Mouse (Mus musculus): ENCODE data around the gene Ccdc61. TPM values are rescaled to one million over a fixed set of nuclear protein-coding genes. Genes with fewer than 3 reads are reported as not detected.
A peak's percentile ranks its signal among the peaks of the same experiment; 100 is the strongest.

The Ccdc61 gene
- polyA plus RNA-seq (2015; fragmentation: Nextera tagmentation; extraction: Ambion mirVana): 20.6 and 26.8 TPM in 2 replicates

DNA sequence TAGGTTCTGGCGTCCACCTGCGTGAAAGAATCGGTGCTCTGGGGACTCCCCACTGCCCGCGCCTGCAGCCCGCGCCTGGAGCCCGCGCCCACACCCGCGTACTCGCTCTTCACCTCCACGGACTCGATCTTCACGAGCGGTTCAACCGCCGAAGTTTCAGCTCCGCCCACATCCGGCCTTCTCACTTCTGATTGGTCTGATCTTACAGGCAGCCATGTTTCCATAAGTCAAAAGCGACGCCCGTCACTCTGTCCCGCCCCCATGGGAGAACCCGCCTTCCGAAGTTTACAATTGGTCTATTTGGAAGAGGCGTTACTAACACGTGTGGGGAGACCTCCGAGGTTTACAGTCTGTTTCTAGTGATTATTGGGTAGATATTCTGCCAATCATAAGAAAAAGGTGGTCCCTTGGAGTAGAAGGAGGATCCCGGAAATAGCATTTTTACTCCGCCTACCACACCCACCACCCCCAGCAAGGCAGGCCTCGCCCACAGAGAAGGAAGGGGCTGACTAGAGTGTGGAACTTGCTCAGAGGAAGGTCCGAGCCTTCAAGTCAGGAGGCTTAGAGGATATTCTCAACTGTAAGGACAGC lies at the start of gene Ccdc61:
Gene Ccdc61, minus strand, starts transcription at position 175 of the 591 bp plus-strand sequence.
- H3K4me2 ChIP-seq: peak within 1 kb of the TSS; percentile 84
- peak within 1 kb of the TSS; percentile 80 for H3K9ac ChIP-seq
- ATAC-seq (replicated peaks; ENCODE audit: insufficient number of reproducible peaks, insufficient read depth, low FRiP score, low read depth): peak; percentile 99
- peak within 1 kb of the TSS; percentile 37 for H3K27ac ChIP-seq
- 0% methylated on average over 33 of the region's 33 CpGs for WGBS
- no peaks in the 10 kb centered on the region for H3K27me3 ChIP-seq
- H3K4me3 ChIP-seq: peak within 1 kb of the TSS; percentile 92
- H3K36me3 ChIP-seq: no peaks in the 10 kb centered on the region
- peaks cover 17% of the 10 kb centered on the region for H3K4me1 ChIP-seq (replicated peaks)
- no peaks in the 10 kb centered on the region for H3K9me3 ChIP-seq (replicated peaks)

DNA sequence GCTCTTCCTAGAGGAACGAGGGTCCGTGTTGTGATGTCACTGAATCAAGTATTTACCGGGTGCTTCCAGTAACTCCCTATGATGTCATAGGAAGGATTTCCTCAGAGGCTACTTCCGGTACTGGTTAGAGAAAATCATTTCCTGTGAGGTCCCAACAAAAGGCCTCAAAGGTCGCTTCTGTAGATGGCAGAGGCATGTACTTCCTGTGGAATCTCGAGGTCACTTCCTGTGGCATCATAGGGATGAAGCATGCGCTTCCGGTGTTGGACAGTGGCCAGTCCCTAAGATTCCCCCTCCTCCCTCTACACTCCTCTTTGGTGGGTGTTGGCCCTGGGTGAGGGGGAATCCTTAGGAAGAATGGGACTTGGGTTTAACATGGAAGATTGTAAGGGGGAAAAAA lies 49.2 kb upstream of the Ccdc61 start:
- Histone ChIP-seq H3K9ac (no peak overlapping the region), H3K27ac (peak overlapping the region; percentile 33), H3K36me3 (no peaks in the 10 kb centered on the region), H3K4me3 (peak overlapping the region; percentile 2; the same call in 1 of the 2 replicates), H3K27me3 (peaks cover 72% of the 10 kb centered on the region), H3K9me3 (replicated peaks) (no peaks in the 10 kb centered on the region), H3K4me1 (replicated peaks) (peaks cover 36% of the 10 kb centered on the region), H3K4me2 (peak overlapping the region; percentile 98)
- 45% methylated on average over 8 of the region's 8 CpGs for whole genome bisulfite sequencing
- ATAC-seq (replicated peaks; ENCODE audit: insufficient number of reproducible peaks, insufficient read depth, low FRiP score, low read depth): no peak

DNA sequence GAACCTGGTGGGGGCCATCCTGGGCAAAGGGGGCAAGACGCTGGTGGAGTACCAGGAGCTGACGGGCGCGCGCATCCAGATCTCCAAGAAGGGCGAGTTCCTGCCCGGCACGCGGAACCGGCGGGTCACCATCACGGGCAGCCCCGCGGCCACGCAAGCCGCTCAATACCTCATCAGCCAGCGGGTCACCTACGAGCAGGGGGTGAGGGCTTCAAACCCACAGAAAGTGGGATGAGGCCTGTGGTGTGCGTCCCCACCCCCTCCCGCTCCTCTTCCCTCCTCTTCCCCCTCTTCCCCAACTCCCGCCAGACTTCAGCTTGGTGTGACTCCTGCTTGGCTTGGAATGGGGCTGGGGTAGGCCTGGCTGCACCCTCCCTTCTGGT lies 48.2 kb upstream of the Ccdc61 start:
- peak overlapping the region; percentile 60 for H3K9ac ChIP-seq
- H3K4me1 ChIP-seq (replicated peaks): peaks cover 30% of the 10 kb centered on the region
- WGBS: 0% methylated on average over 21 of the region's 21 CpGs
- 0 out of 2 replicates have a peak, but pooled peaks have one; percentile 1 for ATAC-seq (replicated peaks; ENCODE audit: insufficient number of reproducible peaks, insufficient read depth, low FRiP score, low read depth)
- peaks cover 61% of the 10 kb centered on the region for H3K27me3 ChIP-seq
- peak overlapping the region; percentile 98 for H3K4me2 ChIP-seq
- peak overlapping the region; percentile 43 for H3K27ac ChIP-seq
- peak overlapping the region; percentile 63 for H3K4me3 ChIP-seq
- H3K9me3 ChIP-seq (replicated peaks): no peaks in the 10 kb centered on the region
- no peaks in the 10 kb centered on the region for H3K36me3 ChIP-seq

DNA sequence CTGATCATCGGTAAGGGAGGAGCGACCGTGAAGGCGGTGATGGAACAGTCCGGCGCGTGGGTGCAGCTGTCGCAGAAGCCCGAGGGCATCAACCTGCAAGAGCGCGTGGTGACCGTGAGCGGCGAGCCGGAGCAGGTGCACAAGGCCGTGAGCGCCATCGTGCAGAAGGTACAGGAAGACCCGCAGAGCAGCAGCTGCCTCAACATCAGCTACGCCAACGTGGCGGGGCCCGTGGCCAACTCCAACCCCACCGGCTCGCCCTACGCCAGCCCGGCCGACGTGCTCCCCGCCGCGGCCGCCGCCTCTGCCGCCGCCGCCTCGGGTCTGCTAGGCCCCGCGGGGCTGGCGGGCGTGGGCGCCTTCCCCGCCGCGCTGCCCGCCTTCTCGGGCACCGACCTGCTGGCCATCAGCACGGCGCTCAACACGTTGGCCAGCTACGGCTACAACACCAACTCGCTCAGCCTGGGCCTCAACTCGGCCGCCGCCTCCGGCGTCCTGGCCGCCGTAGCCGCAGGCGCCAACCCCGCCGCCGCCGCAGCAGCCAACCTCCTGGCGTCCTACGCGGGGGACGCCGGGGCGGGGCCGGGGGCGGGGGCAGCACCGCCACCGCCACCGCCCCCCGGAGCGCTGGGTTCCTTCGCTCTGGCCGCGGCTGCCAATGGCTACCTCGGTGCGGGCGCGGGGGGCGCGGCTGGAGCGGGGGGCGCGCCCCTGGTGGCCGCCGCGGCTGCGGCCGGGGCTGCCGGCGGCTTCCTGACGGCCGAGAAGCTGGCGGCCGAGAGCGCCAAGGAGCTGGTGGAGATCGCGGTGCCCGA lies 47.6 kb upstream of the Ccdc61 start:
- peak overlapping the region; percentile 60 for H3K9ac ChIP-seq
- WGBS: under 1% methylated on average over 103 of the region's 107 CpGs
- H3K4me1 ChIP-seq (replicated peaks): peaks cover 25% of the 10 kb centered on the region
- no peaks in the 10 kb centered on the region for H3K36me3 ChIP-seq
- no peaks in the 10 kb centered on the region for H3K9me3 ChIP-seq (replicated peaks)
- peaks cover 55% of the 10 kb centered on the region for H3K27me3 ChIP-seq
- ATAC-seq (replicated peaks; ENCODE audit: insufficient number of reproducible peaks, insufficient read depth, low FRiP score, low read depth): peak; percentile 82
- peak overlapping the region; percentile 63 for H3K4me3 ChIP-seq
- H3K4me2 ChIP-seq: peak overlapping the region; percentile 98
- peak overlapping the region; percentile 48 for H3K27ac ChIP-seq

DNA sequence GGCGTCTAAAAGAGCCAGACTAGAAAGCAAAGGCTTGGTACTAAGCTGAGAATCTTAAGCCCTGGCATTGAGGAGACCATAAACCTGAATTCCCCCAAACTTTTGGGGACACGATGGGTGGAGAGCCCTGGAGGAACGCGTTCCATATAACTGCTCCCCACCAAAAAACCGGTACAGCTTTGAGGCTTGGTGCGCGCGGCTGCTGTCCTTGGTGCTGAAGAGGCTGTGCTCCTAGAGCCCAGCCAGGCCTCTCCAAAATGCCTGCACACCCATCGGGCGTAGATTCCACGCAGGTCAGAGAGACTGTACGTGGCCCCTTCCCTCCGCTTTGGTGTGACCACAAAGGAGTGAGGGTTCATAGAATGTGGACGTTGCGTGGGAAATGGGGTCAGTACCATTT lies 41.2 kb upstream of the Ccdc61 start:
- Histone ChIP-seq H3K27ac (no peak overlapping the region), H3K27me3 (peaks cover 12% of the 10 kb centered on the region), H3K4me2 (no peak overlapping the region), H3K36me3 (no peaks in the 10 kb centered on the region), H3K4me1 (replicated peaks) (peaks cover 2% of the 10 kb centered on the region; the same call in 1 of the 2 replicates), H3K4me3 (no peak overlapping the region), H3K9ac (no peak overlapping the region), H3K9me3 (replicated peaks) (no peaks in the 10 kb centered on the region)
- ATAC-seq (replicated peaks; ENCODE audit: insufficient number of reproducible peaks, insufficient read depth, low FRiP score, low read depth): no peak
- 18% methylated on average over 15 of the region's 15 CpGs for WGBS

DNA sequence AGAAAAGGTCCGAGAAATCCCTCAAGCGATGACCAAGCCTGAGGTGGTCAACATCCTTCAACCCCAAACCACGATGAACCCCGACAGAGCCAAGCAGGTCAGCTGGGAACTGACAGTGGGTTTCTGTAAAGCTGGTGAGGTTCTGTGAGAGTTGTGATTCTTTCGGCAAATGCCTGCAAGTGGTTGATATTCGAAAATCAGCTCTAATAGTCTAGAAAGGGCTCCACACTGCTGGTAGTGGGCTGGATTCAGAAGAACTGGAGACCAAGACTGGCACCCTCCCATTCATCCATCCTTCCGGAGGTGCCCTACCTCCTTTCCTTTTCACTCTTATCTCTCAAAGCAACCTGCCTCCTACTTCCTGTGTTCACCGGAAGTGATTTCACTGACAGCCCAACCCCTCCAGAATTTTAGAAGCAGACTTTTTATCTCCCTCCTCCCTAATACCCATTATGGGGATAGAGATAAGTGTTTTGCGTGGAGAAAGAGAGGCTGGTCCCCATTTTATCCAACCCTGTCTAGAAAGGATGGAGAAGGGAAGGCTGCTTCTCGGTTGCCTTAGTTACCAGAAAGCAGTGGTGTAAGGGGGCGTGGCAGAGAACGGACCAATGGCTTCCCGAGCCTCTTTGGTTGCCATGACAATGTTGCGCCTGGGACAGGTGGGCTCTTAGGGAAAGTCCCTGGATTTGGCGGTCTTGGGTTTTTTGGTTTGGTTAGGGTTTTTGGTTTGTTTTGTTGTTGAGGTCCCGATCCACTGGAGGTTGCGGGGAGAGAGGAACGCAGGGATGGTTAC lies 40.5 kb upstream of the Ccdc61 start:
- ATAC-seq (replicated peaks; ENCODE audit: insufficient number of reproducible peaks, insufficient read depth, low FRiP score, low read depth): no peak
- WGBS: 25% methylated on average over 18 of the region's 18 CpGs
- H3K4me3 ChIP-seq: no peak overlapping the region

DNA sequence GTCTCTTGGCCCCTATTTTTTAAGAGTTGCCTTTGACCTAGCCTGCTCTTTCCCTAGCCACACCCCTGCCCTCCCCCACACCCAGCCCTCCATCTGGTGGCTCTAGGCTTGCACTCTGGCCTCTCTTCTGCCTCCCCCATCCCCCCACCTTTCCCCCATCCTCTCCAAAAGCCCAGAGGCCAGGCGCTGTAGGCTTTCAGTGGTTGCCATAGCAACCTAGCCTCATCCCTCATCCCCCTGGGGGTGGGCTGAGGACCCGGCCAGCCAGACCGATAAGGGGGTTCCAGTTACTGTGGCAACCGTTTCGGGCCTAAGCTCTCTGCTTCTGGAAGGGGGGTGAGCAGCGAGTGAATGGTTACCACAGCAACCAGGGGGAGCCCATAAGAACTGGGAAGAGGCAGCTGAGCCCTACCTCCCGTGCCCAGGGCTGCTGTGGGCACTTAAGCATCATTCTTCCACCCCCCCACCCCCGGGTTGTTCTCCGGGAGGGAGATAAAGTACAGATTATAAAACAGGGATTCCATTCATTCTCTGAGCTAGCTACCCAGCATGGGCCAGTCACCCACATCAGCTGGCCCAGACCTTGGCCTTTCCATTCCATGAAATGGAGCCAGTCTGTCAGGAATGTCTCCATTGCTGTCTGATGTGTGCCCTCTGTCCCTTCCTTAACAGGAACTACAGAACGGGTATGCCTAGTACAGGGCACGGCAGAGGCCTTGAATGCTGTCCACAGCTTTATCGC lies 39.7 kb upstream of the Ccdc61 start:
- Histone ChIP-seq H3K36me3 (no peaks in the 10 kb centered on the region), H3K27me3 (peaks cover 9% of the 10 kb centered on the region), H3K4me3 (no peak overlapping the region), H3K4me2 (no peak overlapping the region), H3K4me1 (replicated peaks) (peaks cover 2% of the 10 kb centered on the region; the same call in 1 of the 2 replicates), H3K9me3 (replicated peaks) (no peaks in the 10 kb centered on the region), H3K27ac (no peak overlapping the region), H3K9ac (no peak overlapping the region)
- 31% methylated on average over 12 of the region's 12 CpGs for WGBS
- no peak; the same call in 1 of the 2 replicates for ATAC-seq (replicated peaks; ENCODE audit: insufficient number of reproducible peaks, insufficient read depth, low FRiP score, low read depth)

More for the DNA sequence above, 40.5 kb upstream of the Ccdc61 start:
- no peak overlapping the region for H3K27ac ChIP-seq
- no peak overlapping the region for H3K4me2 ChIP-seq
- H3K27me3 ChIP-seq: peaks cover 9% of the 10 kb centered on the region
- H3K9me3 ChIP-seq (replicated peaks): no peaks in the 10 kb centered on the region
- no peaks in the 10 kb centered on the region for H3K36me3 ChIP-seq
- H3K9ac ChIP-seq: no peak overlapping the region
- peaks cover 2% of the 10 kb centered on the region; the same call in 1 of the 2 replicates for H3K4me1 ChIP-seq (replicated peaks)

DNA sequence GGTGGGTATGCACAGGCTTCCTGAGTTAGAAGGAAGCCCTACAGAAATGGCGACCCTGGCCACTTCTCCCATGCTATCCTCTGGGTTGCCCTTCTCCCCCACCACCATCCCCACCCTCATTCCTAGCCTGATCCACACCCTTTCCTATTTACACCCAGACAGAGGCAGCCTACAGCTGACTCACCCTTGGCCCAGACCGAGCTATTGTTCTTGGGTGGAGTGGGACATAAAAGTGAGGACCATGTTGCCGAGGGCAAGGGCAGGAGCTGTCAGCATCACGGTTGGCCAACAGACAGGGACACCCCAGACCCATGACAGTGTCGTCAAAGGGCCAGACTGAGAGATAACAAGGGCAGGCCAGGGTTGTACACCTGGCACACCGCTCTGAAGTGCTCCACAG lies 37.9 kb upstream of the Ccdc61 start:
- peak; percentile 60; the same call in 1 of the 2 replicates for ATAC-seq (replicated peaks; ENCODE audit: insufficient number of reproducible peaks, insufficient read depth, low FRiP score, low read depth)
- Histone ChIP-seq H3K4me2 (no peak overlapping the region), H3K27ac (0 out of 2 replicates have a peak overlapping the region, but pooled peaks have one; percentile 23), H3K27me3 (peaks cover 9% of the 10 kb centered on the region), H3K4me3 (no peak overlapping the region), H3K4me1 (replicated peaks) (peaks cover 2% of the 10 kb centered on the region; the same call in 1 of the 2 replicates), H3K9me3 (replicated peaks) (no peaks in the 10 kb centered on the region), H3K36me3 (no peaks in the 10 kb centered on the region), H3K9ac (no peak overlapping the region)
- WGBS: 49% methylated on average over 6 of the region's 6 CpGs

DNA sequence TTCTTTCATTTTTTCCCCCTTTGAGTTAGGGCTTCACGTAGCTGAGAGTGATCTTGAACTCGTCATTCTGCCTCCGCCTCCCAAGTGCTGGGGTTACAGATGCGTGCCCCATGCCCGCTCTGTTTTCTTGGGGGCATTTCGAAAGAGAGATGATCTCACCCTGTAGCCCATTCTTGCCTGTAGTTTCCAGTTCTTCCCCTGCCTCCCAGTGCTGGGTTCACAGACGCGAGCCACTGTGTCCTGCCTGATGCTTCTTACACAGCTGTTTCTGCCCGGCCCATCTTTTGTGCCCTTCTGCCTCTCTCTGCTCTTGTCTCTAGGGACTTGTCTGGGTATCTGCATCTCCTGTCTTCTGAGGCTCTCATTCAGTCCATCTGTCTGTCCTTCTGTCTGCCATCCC lies 32.6 kb upstream of the Ccdc61 start:
- H3K4me3 ChIP-seq: no peak overlapping the region
- H3K9ac ChIP-seq: no peak overlapping the region
- H3K4me2 ChIP-seq: no peak overlapping the region
- no peaks in the 10 kb centered on the region for H3K27me3 ChIP-seq
- ATAC-seq (replicated peaks; ENCODE audit: insufficient number of reproducible peaks, insufficient read depth, low FRiP score, low read depth): no peak
- WGBS: 60% methylated on average over 9 of the region's 9 CpGs
- H3K36me3 ChIP-seq: no peaks in the 10 kb centered on the region
- H3K9me3 ChIP-seq (replicated peaks): no peaks in the 10 kb centered on the region
- H3K27ac ChIP-seq: no peak overlapping the region
- no peaks in the 10 kb centered on the region for H3K4me1 ChIP-seq (replicated peaks)

DNA sequence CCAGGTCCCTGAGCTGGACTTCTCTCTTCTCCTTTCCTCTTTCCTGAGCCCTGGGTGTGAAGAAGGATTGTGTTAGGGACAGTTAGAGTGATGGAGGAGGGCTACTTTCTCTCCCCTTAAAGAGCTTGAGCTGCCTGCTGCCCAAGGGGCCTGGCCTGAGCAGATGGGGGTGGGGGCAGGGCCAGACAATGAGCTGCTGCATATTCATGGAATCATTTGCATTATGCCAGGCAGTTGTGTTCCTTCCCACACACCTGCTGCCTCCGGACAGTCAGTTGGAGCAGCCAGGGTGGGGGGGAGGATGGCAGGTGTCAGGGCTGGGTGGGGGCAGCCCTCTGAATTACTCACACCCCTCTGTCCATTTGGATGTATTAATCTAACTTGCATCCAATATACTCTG lies 32.2 kb upstream of the Ccdc61 start:
- ATAC-seq (replicated peaks; ENCODE audit: insufficient number of reproducible peaks, insufficient read depth, low FRiP score, low read depth): no peak
- H3K4me3 ChIP-seq: no peak overlapping the region
- no peaks in the 10 kb centered on the region for H3K4me1 ChIP-seq (replicated peaks)
- no peak overlapping the region for H3K4me2 ChIP-seq
- H3K27ac ChIP-seq: no peak overlapping the region
- H3K9me3 ChIP-seq (replicated peaks): no peaks in the 10 kb centered on the region
- 18% methylated on average over 1 of the region's 1 CpGs for WGBS
- H3K9ac ChIP-seq: no peak overlapping the region
- H3K36me3 ChIP-seq: no peaks in the 10 kb centered on the region
- H3K27me3 ChIP-seq: no peaks in the 10 kb centered on the region

Measured in heart, embryonic 15.5 days (tissue).